Mouse (Mus musculus): ENCODE measurements around the gene Ccr6. TPM values are rescaled to one million over a fixed set of nuclear protein-coding genes. Genes with fewer than 3 reads are reported as not detected.

Ccr6 gene
- total and polyA plus RNA-seq, 3 experiments, result 1.5 to 8.0 (median 5.2) TPM

GRCm38 (mm10) chr17:8283526-8284253 is 47.8 kb downstream of the Ccr6 start (continued):
- TF ChIP-seq SIN3A (IDR thresholded peaks at IDR 0.05; ENCODE audit: low read length), result peak; percentile 65; the same call in 1 of the 2 replicates
- peak; percentile 68 for TF ChIP-seq HCFC1 (IDR thresholded peaks at IDR 0.05; ENCODE audit: low read depth, low read length)
- TF ChIP-seq GABPA (IDR thresholded peaks at IDR 0.05; ENCODE audit: insufficient replicate concordance, low read depth, low read length), result no peak
- TF ChIP-seq USF2 (conservative IDR thresholded peaks at IDR 0.05; ENCODE audit: low read depth, low read length), result no peak
- TF ChIP-seq JUND (conservative IDR thresholded peaks at IDR 0.05; ENCODE audit: low read depth, low read length), result no peak
- TF ChIP-seq ZC3H11A (IDR thresholded peaks at IDR 0.05; ENCODE audit: low read depth, low read length), result no peak

GRCm38 (mm10) chr17:8284254-8284661 is 48.4 kb downstream of the Ccr6 start:
- Histone ChIP-seq H3K4me1 (ENCODE audit: control insufficient read depth in 1 of 2, insufficient read depth in 2 of 2) (peaks cover 3 to 34% of the 10 kb centered on the region in 2 experiments; a peak in 3 of 4 replicates), H3K4me3 (replicated peaks in 1 of 3; ENCODE audit: low read depth in 2 of 3, low read length in 2 of 3, poor library complexity in 1 of 3) (peak overlapping the region; percentile 76 to 92 (median 92)), H3K27me3 (replicated peaks) (no peaks in the 10 kb centered on the region), H3K27ac (ENCODE audit: insufficient read depth, low read depth) (no peak overlapping the region), H3K79me2 (replicated peaks; ENCODE audit: control insufficient read depth, extremely low read depth, insufficient read depth, poor library complexity, severe bottlenecking) (no peaks in the 10 kb centered on the region; the same call in 1 of the 2 replicates), H3K36me3 (replicated peaks in 1 of 2; ENCODE audit: control insufficient read depth in 1 of 2, insufficient read depth in 1 of 2, low read length in 1 of 2) (peaks cover 0 to 14% of the 10 kb centered on the region in 2 experiments), H3K9ac (ENCODE audit: insufficient read depth, low read depth) (peak overlapping the region; percentile 30), H3K4me2 (ENCODE audit: insufficient read depth, low read depth, poor library complexity, severe bottlenecking) (peak overlapping the region; percentile 69), H3K9me3 (replicated peaks; ENCODE audit: low read length) (no peaks in the 10 kb centered on the region)
- TF ChIP-seq SIN3A (IDR thresholded peaks at IDR 0.05; ENCODE audit: low read length) (0 out of 2 replicates have a peak, but pooled peaks have one; percentile 4), POLR2A (IDR thresholded peaks at IDR 0.05; ENCODE audit: low read depth, low read length) (no peak)
- in situ Hi-C loops (cut with MboI; ENCODE audit: low pct_ligation_motif_present, low pct_unique_long_range_greater_than_20kb, low sequenced_read_pairs) (loop anchor here (5.0 kb wide), 1 partner anchor 88 kb away; no protein-coding TSS in a partner anchor), dilution Hi-C loops (cut with MboI; ENCODE audit: extremely low pct_ligation_motif_present, extremely low pct_unique_long_range_greater_than_20kb, low sequenced_read_pairs) (no loop called here)
- no peak for DNase-seq (ENCODE audit: extremely low read depth)

GRCm38 (mm10) chr17:8285056-8285455 is 49.2 kb downstream of the Ccr6 start:
- in situ Hi-C loops (cut with MboI; ENCODE audit: low pct_ligation_motif_present, low pct_unique_long_range_greater_than_20kb, low sequenced_read_pairs) (no loop called here), dilution Hi-C loops (cut with MboI; ENCODE audit: extremely low pct_ligation_motif_present, extremely low pct_unique_long_range_greater_than_20kb, low sequenced_read_pairs) (no loop called here)
- TF ChIP-seq EP300 (IDR thresholded peaks at IDR 0.05; ENCODE audit: low read length) (no peak), GABPA (IDR thresholded peaks at IDR 0.05; ENCODE audit: insufficient replicate concordance, low read depth, low read length) (no peak), NELFE (IDR thresholded peaks at IDR 0.05; ENCODE audit: low read depth, low read length) (no peak), CTCF (conservative IDR thresholded peaks at IDR 0.05 in 1 of 2, IDR thresholded peaks at IDR 0.05 in 1 of 2; ENCODE audit: low read depth in 2 of 2, low read length in 2 of 2) (no peak), ZC3H11A (IDR thresholded peaks at IDR 0.05; ENCODE audit: low read depth, low read length) (no peak), KAT2A (IDR thresholded peaks at IDR 0.05; ENCODE audit: insufficient replicate concordance, low read length) (no peak), ZKSCAN1 (IDR thresholded peaks at IDR 0.05; ENCODE audit: borderline replicate concordance, low read depth, low read length) (no peak), MAFK (IDR thresholded peaks at IDR 0.05; ENCODE audit: insufficient replicate concordance, low read length) (no peak), POLR2A (IDR thresholded peaks at IDR 0.05; ENCODE audit: low read depth, low read length) (no peak), RAD21 (IDR thresholded peaks at IDR 0.05; ENCODE audit: low read depth, low read length) (no peak), SIN3A (IDR thresholded peaks at IDR 0.05; ENCODE audit: low read length) (no peak), RCOR1 (conservative IDR thresholded peaks at IDR 0.05; ENCODE audit: low read depth, low read length) (no peak), ZNF384 (IDR thresholded peaks at IDR 0.05; ENCODE audit: low read depth, low read length) (no peak), JUND (conservative IDR thresholded peaks at IDR 0.05; ENCODE audit: low read depth, low read length) (no peak), POLR2AphosphoS2 (IDR thresholded peaks at IDR 0.05; ENCODE audit: low read depth, low read length) (no peak), TBP (conservative IDR thresholded peaks at IDR 0.05; ENCODE audit: low read depth, low read length) (no peak), CHD1 (IDR thresholded peaks at IDR 0.05; ENCODE audit: low read depth, low read length) (no peak), TCF12 (IDR thresholded peaks at IDR 0.05; ENCODE audit: low read depth, low read length) (no peak), MAZ (IDR thresholded peaks at IDR 0.05; ENCODE audit: low read depth, low read length) (no peak), ETS1 (conservative IDR thresholded peaks at IDR 0.05; ENCODE audit: low read depth, low read length) (no peak)
- Histone ChIP-seq H3K4me2 (ENCODE audit: insufficient read depth, low read depth, poor library complexity, severe bottlenecking) (peak overlapping the region; percentile 69), H3K27me3 (replicated peaks) (no peaks in the 10 kb centered on the region), H3K4me3 (replicated peaks in 1 of 3; ENCODE audit: low read depth in 2 of 3, low read length in 2 of 3, poor library complexity in 1 of 3) (peak overlapping the region in 2 of 3 experiments; percentile 76 to 92), H3K4me1 (ENCODE audit: control insufficient read depth in 1 of 2, insufficient read depth in 2 of 2) (peaks cover 0 to 26% of the 10 kb centered on the region in 2 experiments; a peak in 2 of 4 replicates), H3K36me3 (replicated peaks in 1 of 2; ENCODE audit: control insufficient read depth in 1 of 2, insufficient read depth in 1 of 2, low read length in 1 of 2) (peaks cover 0 to 22% of the 10 kb centered on the region in 2 experiments), H3K9ac (ENCODE audit: insufficient read depth, low read depth) (no peak overlapping the region), H3K27ac (ENCODE audit: insufficient read depth, low read depth) (no peak overlapping the region), H3K9me3 (replicated peaks; ENCODE audit: low read length) (no peaks in the 10 kb centered on the region), H3K79me2 (replicated peaks; ENCODE audit: control insufficient read depth, extremely low read depth, insufficient read depth, poor library complexity, severe bottlenecking) (no peaks in the 10 kb centered on the region; the same call in 1 of the 2 replicates)
- DNase-seq (ENCODE audit: extremely low read depth), result no peak

All from CH12.LX (cell line).